Mouse (Mus musculus): ENCODE measurements around the gene Trap1. TPM values are rescaled to one million over a fixed set of nuclear protein-coding genes. Genes with fewer than 3 reads are reported as not detected.

Trap1 gene
- total RNA-seq, 2 experiments from 2014 or later, result 89.0 to 91.9 TPM

DNA sequence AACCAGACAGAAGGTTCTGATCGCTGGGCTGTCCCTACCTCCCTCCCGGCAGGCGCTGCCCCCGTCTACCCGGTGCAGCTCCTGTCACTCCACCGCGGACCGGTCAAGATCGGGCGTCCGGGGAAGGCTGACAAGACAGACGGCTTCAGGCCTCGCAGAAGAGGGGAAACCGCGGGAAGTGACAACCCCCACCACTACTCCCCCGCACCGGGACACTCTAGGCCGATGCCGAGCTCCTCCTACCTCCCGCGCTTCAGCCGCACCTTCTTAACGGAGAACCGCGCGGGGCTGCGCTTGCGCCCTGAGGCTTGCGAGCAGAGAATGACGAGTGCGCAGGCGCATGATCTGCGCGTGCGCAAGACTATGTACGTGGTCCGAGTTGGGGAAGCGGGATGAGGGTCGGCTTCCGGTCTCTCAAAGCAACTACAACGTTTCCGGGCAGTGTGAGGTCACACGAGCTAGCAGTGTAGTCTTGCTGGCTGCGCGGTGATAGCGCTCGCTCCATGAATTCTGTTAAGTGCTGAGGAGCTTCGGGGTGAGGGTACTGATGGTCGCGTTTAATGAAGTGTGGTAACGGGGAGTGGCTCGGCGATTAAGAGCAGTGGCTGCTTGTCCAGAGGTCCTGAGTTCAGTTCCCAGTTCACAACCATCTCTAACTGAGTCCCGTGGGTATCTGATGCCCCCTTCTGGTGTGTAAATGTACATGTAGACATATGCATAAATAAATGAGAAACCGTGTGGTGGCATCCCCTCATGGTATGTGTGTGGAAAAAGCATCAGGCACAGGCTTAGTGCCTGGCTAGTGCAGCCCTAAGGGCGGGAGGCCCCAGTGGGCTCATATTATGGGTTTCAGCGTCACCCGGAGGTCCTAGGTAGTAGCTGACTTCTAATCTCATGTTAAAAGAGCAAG, 73.9 kb downstream of the Trap1 start, which contains the start of gene Slx4:
Gene Slx4 (minus strand): TSS at position 282 of the 910 bp plus-strand sequence.
- peak; percentile 94 for DNase-seq
- intact Hi-C loops (cut with DNase I; ENCODE audit: low total_unique reads), result no loop called here

Small RNA genes lying within 50 kb of the gene (microRNA-seq; reads per million reads assigned to microRNA genes)
- 0 reads per million in 2 experiments for gene Gm23413

Other genes starting within 250 kb of the Trap1 start
- not detected for gene Olfr15, start 246.9 kb downstream of the Trap1 start, total RNA-seq (2021)
- gene Zfp174, start 230.6 kb downstream of the Trap1 start, total RNA-seq (2021), result 1 to 10 TPM; 1.2 to 1.3 TPM
- gene Naa60, start 205.5 kb downstream of the Trap1 start, total RNA-seq (2021), result 10 to 100 TPM; 24.8 to 24.9 TPM
- 1 to 10 TPM; 5.6 to 6.8 TPM for gene Zfp597, start 193.3 kb downstream of the Trap1 start, total RNA-seq (2021)
- gene Gm20695, start 193.2 kb downstream of the Trap1 start, total RNA-seq (2021), result under 1 TPM; 0.45 to 0.58 TPM
- 1 to 10 TPM; 1.7 to 2.2 TPM for gene 1700037C18Rik, start 169.1 kb downstream of the Trap1 start, total RNA-seq (2021)
- 1 to 10 TPM; 6.4 to 6.9 TPM for gene Cluap1, start 169.0 kb downstream of the Trap1 start, total RNA-seq (2021)
- gene Nlrc3, start 101.2 kb downstream of the Trap1 start, total RNA-seq (2021), result 1 to 10 TPM; 3.1 to 5.3 TPM
- gene Slx4, start 74.1 kb downstream of the Trap1 start, total RNA-seq (2021), result 1 to 10 TPM; 5.9 to 7.9 TPM
- gene Dnase1, start 40.9 kb downstream of the Trap1 start, total RNA-seq (2021), result not detected
- gene Crebbp, start 136.2 kb upstream of the Trap1 start, total RNA-seq (2021), result 10 to 100 TPM; 33.0 to 33.1 TPM